Mouse (Mus musculus): ENCODE results near the gene Shq1.
A peak's percentile ranks its signal among the peaks of the same experiment; 100 is the strongest.

Gene Shq1

DNA sequence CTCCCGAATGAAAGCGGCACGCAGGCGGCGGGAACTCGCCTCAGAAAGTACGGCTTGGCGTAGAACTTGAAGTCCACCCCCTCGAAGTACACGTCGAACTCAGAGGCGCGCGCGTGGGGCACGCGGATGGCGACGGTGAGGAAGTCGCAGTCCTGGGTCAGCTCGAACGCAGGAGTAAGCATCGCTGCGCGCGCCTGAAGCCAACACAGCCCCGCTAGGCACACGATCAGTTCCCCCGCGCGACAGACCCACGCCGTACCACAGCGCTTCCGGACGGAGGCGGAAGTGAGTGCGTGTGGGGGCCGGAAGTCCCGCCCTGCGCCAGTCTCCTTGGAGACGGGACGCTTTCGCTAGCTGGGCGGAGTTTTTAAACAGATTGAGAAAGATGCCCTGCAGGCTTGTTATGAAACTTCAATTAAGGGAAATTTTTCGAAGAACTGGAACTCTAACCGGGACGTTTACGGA lies at the start of gene Shq1:
Gene Shq1, minus strand, starts transcription at position 278 of the 465 bp plus-strand sequence.
- peak; percentile 95 for DNase-seq (ENCODE audit: low read depth)

DNA sequence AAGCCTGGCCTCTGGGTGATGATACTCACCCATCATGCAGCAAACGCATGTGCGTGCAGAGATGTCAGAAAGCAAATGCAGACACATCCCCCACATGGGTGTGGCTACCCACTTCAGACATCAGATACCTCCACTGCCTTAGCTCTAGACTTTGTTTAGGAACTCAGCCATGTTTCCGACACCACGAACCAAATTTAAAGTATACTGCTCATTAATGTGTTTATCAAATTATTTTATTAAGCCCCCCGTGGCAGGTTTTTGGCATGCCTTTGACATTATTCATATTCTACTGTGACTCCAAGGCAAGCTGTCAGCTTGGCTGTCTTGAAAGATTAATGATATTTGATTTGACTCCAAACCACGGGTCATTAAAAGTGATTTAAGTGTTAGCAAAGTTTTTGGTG lies 49.1 kb upstream of the Shq1 start:
- DNase-seq (ENCODE audit: low read depth): no peak

DNA sequence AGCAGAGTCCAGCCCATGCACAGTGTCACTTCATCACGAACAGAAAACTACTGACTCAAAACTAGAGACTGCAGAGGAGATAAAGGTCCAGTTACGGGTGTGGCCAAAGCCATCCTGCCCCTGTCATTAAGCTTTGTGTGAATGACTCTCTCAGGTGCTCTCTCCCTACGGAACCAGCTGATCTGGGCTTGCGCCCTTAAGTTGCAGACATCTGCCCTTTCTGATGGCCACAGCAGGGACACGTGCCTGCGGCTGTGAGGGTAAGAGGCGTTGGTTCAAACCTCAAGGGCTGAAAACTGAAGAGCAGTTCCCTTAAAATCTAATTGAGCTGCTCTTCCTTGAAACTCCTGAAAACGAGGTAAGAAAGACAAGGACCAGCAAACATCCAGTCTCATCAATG lies 45.9 kb upstream of the Shq1 start:
- DNase-seq (ENCODE audit: low read depth): no peak

DNA sequence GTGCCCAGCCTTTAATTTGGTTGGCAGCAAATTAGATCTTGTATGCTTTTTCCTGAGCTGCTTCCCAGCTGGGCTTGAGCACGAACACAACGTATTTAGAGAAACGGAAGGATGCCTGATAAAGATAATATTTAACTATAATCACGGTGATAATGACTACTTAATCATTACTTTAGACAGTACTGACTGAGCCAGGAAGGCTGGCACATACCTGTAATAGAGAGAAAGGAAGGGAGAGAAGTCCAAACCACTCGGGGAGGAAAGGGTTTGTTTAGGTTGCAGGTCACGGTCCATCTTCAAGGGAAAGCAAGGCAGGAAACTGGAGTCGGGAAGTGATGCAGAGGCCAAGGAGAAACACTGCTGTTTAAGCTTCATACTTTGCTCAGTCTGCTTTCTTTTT lies 45.2 kb upstream of the Shq1 start:
- no peak for DNase-seq (ENCODE audit: low read depth)

DNA sequence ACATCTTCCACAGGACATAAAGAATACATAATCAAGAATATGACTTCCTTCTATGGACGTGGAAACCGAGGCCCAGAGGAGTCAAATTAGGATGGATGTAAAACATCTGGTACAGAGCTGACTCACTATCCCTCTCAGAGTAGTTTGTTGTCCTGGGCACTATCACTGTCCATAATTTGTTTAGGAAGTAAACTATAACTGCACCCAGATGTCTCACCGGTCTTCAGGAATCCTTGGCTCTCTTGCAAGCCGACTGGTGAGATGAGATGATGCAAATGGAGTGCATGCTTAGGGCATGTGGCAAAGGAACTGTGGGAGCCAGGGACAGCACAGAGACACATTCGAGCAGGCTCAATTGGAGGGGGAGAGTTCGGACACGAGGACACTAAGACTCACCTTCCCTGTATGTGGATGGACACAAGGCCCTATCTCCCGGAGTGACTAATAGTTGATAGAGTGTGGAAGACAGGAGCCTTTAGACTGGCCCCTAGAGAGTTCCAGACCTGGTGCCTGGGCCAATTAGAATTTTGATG lies 44.4 kb upstream of the Shq1 start:
- no peak for DNase-seq (ENCODE audit: low read depth)

DNA sequence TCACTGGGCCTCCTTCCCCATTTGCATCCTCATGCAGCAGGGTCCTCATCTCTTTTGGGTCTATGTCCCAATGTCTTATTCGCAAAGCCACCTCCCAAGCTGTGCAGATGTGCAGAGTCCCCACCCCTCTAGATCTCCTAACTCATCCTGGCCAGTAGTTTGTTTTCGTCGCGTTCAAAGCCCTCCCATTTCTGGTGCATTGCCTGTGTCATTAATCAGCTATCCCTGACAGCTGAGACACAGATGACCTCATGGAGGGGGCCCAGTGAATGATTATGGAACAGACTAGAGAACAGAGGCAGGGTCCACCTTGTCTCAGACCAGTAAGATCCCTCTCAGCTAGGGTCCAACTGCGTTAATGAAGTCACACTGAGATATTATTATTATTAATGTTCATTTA lies 39.9 kb upstream of the Shq1 start:
- DNase-seq (ENCODE audit: low read depth): no peak

DNA sequence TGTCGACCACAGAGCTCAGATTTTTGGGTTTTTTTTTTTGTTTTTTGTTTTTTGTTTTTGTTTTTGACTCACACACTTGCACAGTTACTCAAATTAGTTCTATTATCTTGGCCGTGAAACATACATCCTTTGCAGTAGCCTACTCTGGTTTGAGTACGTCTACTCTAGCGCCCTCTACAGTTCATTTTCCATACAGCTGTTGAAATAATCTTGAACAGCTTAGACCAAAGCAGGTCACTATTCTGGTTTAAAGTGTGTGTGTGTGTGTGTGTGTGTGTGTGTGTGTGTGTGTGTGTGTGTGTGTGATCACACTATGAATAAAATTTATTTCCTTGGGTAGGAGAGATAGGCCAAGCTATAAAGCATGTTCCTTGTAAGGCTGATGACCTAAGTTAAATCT lies 39.2 kb upstream of the Shq1 start:
- DNase-seq (ENCODE audit: low read depth): peak; percentile 43

DNA sequence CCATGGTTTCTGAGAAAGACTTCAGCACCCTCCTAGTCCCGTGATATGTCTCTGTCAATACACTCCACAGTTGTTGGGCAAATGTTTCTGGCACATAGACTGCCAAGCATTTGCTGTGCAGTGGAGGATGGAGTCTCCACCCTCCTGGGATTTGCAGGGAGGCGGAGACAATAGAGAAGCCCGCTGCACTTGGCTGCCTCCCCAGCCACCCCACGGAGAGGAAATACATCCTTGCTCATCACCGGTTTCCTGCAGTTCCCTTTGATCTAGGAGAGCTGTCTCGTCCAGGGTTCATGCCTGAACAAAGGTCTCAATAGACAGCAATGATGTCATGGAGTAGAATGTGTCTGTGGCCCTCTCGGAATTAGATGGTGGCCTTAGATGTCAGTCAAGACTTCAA lies 38.5 kb upstream of the Shq1 start:
- peak; percentile 9 for DNase-seq (ENCODE audit: low read depth)

DNA sequence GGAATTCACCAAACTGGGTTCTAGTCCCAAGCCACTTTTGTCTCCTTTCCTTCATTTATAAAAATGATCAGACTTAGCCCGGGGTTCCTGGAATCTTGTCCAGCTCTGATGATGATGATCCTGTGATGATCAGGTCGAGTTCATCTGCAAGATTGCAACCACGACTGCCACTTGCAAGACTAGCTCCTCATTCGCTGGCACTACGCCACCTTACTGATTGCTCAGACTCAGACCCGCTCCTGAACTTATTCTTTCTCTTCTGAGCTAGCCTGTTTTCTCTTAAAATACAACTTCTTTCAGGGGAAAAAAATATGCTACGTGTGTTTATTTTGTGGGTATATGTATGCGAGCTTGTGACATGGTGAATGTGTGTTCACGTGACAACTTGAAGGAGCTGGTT lies 38.0 kb upstream of the Shq1 start:
- no peak for DNase-seq (ENCODE audit: low read depth)

DNA sequence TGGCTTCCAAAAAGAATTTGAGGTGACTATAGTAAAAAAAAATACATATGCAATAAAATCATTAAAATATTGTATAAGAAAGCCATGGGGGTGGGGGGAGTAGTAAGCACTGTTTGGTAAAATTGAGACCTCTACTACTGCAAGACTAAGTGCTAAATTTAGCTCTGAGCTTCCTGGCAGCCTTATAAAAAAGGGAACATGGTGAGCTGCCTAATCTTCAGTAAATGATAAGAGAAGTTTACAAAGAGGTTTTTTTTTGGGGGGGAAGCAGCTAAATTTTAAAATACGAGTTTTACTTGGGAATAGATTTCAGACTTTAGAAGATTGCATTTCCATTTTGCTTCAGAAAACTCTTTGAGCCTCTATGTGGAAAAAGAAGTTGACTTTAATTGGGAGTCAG lies 37.3 kb upstream of the Shq1 start:
- DNase-seq (ENCODE audit: low read depth): no peak

DNA sequence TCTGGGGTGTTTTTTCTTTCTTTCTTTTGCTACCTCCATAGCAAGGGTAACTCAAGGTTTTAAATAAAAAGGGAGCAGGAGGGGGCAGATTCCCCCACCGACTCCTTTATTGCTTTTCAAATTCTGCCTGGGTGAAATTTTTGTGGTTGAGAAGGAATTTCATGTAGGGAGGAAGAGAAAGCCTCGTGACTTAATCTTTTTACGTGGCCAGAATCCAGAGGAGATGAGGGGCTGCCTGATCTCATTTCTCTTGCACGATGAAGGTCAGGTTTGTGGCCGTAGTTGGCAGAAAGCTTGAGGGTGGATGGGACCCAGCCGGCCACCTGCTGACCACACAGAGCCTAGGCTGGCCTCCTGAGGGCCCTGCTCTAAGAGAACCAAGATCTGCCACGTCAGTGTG lies 36.6 kb upstream of the Shq1 start:
- no peak for DNase-seq (ENCODE audit: low read depth)

DNA sequence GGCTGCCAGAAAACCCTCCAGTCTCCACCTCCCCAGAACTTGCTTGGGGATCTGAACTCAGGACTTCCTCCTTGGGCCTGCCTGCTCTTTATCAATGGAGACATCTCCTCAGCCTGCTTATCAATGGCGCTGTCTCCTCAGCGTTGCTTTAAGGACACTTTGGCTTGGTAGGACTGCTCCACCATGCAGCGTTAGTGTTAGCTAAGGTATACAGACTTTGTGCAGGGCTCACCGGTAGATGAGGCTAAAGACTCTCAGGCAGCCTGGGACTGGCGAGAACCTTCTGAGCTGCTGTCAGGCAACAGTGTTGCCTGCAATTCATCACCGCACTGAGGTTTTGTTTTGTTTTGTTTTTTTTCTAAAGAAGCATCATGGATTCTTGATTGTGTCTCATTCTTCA lies 35.9 kb upstream of the Shq1 start:
- no peak for DNase-seq (ENCODE audit: low read depth)

DNA sequence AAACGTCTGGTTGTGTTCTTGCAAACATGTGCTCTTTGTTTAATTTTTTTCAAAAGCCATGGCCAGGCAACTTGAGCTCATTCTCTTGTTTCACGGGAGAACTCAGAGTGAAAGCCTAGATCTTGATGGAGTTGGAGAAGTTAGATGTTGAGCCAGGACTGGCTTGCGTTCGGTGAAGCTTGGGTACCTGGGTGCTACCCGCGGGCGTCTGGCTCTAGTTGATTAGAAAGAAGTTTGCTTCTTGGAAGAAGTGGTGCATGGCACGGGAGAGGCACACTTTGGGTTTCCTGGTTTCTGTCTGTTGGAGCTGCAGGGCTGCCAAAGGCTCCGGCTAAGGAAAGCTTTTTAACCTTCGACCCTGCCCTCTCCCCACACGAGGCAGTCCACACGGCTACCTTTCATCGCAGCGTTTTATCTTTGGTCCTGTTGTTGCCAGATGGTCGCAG lies 34.4 kb upstream of the Shq1 start:
- DNase-seq (ENCODE audit: low read depth): no peak

DNA sequence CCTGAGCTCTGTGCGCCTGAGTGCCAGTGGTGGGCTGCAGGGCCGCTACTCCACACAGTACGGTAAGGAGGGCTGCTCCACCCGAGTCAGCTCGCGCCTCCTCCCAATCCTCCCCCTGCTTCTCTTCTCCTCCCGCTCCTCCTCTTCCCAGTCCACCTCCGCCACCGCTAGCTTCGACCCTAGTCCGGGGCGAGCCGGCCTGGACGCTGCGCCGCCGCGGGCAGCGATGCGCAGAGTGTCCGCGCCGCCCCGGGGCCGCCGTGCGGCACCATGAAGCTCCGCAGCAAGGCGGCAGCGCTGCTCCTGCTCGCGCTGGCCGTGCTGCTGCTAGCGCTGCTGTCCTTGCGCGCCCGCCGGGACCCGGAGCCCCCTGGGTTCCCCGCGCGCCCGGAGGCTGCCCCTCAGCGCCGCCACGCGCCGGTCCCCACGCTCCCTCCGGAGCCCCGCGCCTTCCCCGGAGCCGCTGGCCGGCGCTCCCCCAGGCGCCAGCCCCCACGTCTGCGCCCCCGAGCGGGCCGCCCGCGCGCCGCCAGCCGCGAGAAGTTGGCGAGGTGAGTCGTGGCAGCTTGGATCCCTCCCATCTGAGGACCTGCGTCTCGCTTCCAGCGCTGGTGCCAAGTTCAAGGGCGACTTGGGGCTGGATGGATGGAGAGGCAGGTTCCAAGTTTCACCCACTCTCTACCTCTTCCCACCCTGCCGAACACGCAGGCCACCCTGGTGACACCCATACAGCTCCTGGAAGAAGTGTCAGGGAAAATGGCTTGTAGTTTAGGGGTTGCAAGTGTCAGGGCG lies 33.8 kb upstream of the Shq1 start, which contains the start of gene Gxylt2:
Gene Gxylt2, plus strand, starts transcription at position 161 of the 792 bp plus-strand sequence.
- DNase-seq (ENCODE audit: low read depth): no peak

DNA sequence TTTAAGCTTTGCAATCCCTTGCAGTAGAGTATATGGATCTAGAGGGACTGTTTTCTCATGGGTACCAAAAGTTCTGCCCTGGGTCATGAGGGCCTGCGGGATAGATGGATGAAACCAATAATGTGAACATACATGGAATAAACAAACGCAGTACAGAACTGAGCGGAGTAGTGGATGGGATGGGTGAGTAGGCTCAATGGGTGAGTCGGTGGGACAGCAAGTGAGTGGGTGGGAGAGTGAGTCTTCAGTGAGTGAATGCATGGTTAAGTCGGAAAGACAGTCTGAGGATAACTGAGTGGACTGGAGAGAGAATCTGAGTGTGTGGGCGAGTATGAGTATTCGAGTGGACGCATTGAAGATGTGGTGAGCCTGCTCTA lies 33.2 kb upstream of the Shq1 start:
- DNase-seq (ENCODE audit: low read depth): no peak

DNA sequence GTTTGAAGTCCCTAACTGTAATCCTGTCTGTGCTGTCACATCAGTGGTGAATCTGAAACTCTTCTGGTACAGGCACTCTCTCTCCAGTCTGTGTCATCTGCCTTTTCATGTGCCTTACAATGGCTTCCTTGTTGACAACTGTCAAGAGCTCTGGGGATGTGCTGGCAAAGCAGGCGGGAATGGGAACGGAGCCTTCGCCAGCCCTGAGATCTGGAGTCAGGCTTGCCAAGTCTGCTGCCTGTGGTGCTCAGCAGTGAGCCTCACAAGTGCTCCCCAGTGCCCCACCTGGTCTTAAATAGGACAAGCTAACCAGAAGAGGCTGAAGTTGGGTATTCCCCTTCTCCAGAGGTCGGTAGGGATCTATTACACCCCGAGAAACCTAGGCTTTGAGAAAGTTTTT lies 29.8 kb upstream of the Shq1 start:
- DNase-seq (ENCODE audit: low read depth): no peak

DNA sequence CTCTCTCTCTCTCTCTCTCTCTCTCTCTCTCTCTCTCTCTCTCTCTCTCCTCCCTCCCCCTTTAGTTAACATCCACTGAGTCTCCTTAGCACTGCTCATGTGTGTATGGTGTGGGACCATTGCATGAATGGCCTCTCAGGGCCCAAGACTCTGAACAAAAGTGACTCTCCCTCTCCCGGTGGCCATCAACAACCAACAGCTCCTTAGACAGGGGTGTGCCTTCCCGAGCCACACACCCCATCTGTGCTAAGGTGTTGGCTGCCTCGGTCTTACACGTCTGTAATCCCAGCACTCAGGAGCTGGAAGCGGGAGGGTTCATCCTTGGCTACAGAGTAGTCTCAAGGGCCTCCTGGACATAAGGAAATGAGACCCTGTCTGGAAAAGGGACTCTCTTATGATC lies 29.0 kb upstream of the Shq1 start:
- DNase-seq (ENCODE audit: low read depth): no peak

DNA sequence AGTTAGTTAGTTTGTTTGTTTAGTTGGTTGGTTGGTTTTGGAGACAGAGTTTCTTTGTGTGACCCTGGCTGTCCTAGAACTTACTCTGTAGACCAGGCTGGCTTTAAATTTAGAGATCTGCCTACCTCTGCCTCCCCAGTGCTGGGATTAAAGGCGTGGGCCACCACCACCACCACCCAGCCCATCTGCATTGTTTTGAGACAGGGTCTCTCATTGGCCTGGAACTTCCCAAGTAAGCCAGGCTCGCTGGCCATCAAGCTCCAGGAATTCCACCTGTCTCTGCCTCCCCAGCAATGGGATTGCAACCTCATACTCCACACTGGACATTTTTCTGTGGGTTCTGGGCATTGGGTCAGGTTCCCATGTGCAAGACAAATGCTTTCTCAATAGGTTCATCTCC lies 15.4 kb upstream of the Shq1 start:
- no peak for DNase-seq (ENCODE audit: low read depth)

DNA sequence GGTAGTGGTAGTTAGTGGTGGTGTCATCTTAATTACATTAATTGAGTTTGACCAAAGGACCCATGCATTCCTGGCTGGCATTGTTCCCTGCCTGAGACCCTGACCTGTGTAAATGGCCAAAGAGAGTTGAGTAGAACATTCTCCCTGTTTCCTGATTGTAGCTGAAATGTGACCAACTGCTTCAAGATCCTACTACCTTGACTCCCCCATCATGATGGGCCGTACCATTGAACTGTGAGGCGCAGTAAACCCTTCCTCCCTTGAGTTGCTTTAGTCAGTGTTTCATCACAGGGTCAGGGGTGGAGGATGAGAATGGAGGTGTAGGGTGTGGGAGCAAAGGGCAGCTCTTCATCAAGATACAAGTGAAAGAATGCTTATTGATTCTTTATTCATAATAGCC lies 7.7 kb upstream of the Shq1 start:
- DNase-seq (ENCODE audit: low read depth): no peak

DNA sequence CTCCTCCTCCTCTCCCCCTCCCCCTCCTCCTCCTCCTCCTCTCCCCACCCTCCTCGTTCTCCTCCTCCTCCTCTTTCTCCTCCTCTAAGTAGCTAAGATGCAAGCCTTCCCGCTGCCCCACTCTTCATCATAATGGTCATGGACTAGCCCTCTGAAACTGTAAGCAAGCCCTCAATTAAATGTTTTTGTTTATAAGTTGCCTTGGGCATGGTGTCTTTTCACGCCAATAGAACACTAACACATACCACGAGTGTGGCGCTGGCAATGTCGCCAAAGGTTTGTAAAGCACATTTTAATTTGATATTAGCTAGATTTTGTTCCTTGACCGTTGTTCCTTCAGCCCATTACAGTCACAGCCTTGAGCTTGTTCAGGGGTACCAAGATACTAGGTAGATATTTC lies 5.5 kb upstream of the Shq1 start:
- no peak for DNase-seq (ENCODE audit: low read depth)

DNA sequence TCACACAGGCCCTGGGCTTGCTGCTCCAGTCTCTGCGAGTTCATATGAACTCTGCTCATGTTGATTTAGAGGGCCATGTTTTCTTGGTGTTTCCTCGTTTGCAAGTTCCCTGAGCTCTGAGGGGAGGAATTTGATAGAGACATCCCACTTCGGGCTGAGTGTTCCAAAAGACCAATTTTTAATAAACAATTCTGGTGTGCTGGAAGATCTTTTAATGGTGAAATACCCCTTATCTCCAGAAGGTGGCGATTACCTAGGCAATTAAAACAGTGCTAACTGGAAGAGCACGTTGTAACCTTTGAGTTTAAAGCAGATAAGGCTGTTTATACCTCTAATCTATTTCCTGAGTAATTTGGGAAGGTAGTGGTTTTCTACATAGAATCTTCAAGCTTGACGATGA lies 4.0 kb upstream of the Shq1 start:
- peak; percentile 74 for DNase-seq (ENCODE audit: low read depth)

DNA sequence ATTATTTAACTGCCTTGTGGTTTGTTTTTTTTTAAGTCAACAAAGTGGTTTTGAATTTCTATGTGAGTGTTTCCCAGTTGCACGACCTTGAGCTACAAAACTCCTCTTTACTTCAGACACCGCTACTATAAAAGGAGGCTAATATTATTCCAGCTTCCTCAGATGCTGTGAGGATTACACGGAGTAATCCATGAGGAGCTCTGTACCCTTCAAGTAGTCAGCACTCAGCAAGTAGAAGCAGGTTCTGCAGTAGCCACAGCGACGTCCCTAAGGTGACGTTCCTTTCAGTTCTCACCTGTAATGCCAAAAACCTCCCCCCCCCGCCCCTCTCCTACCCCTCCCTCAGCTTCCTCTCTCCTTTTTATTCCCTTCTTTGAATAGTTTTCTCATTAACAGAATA lies 444 bp upstream of the Shq1 start:
- DNase-seq (ENCODE audit: low read depth): no peak

DNA sequence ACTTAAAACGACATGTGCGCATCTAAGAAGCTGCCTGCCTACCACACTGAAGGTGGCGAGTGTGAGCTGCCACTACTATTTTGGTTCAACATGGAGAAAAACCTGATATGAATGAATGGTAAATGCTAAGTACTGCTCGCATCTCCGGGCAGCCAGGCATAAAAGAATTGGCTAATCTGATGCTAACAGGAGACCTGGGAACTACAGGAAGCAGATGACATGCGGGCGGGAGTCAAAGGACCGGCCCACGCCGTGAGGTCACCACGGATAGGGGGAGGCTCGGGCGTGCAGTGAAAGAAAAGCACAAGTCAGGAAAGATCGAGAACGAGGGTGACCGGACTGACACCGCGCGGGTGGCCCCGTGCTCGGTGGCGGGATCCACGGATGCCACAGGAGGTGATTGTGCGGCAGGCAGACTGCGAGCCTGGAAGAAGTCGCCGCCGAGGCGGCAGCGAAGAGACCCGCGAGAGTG lies 551 bp downstream of the Shq1 start:
- DNase-seq (ENCODE audit: low read depth): peak; percentile 73

DNA sequence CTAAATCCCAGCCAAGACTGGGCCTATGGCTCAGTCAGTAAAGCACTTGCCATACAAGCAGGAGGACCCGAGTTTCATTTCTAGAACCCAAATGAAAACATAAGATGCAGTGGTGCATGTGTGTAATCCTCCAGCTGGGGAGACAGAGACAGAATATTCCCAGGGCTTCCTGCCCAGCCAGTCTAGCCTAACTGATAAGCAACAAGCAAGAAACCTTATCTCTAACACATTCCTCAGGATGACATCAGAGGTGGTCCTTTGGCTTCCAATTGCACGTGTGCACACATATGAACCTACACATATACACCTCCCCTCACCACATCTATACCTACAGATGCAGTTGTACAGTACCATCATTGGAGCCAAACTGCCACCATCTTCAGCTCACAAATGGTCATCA lies 2.1 kb downstream of the Shq1 start:
- no peak for DNase-seq (ENCODE audit: low read depth)
